Mouse (Mus musculus) cerebellum, postnatal 10 days (tissue): ENCODE results near the gene Mef2d.
A peak's percentile ranks its signal among the peaks of the same experiment; 100 is the strongest.

ENCODE experiments used
- DNase-seq, 2 experiments: peaks; one replicate each; pipeline ENCODE4 v3.0.0; 2021; ENCODE audit warnings: mixed read lengths in 2 of 2

Mef2d gene

GRCm38 (mm10) chr3:88141787-88142523 is at the start of gene Mef2d:
TSS of gene Mef2d (plus strand) at chr3:88142372.
- DNase-seq = peak; percentile 99

DNA sequence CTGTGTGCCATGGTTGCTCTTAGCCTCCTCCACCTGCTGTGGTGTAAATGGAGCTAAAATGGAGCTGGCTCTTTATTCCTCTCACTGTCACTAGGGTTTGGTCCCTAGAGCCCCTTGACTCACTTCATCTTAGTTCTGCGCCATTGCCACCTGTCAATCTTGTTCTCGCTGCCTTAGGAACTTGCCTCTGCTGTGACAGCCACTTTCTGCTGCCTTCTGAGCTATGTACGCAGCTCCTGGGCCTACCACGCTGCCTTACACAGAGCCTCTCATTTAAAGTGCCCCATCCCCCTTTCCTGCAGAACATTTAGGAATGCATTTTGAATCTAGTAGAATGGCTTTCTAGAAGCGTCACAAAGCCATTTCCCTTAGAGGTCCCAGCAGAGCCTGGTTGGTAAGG is 48.0 kb upstream of the Mef2d start:
- no peak for DNase-seq

DNA sequence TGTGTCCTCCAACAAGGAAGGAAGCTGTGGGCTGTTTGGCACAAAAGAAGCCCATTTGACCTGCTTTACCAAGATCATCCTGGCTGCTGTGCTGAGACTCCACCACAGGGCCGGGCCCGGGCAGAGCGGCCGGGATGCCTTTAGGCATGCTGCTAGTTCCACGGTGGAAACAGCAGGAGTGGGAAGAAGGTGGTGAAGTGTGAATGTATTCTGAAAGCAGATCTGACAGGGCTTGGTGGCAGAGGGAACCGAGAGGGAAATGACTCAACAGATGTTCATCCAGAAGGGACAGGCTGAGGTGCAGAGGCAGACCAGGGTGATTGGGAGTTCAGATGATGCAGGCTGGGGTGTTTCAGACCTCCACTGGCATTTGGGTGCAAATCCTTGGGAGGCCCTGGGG is 44.5 kb upstream of the Mef2d start:
- DNase-seq = no peak

DNA sequence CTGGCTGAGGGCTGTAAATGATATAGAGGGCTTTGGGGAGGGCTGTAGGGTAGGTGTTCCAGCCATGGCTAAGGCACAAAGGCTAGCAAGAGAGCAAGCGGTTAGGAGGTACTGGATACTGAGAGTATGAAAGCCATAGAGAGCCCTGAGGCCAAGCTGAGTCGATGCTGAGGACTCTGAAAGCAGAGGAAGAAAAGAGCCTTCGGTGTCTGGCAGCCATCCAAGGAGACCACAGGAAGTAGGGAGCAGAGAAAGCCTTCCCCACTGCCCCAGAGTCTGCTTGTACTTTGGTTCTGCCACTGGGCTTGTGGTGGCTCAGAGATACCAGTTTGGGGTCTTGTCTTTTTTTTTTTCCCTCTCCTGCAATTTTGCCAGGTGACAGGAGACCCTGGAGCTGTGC is 41.9 kb upstream of the Mef2d start:
- DNase-seq = peak; percentile 52 to 54

DNA sequence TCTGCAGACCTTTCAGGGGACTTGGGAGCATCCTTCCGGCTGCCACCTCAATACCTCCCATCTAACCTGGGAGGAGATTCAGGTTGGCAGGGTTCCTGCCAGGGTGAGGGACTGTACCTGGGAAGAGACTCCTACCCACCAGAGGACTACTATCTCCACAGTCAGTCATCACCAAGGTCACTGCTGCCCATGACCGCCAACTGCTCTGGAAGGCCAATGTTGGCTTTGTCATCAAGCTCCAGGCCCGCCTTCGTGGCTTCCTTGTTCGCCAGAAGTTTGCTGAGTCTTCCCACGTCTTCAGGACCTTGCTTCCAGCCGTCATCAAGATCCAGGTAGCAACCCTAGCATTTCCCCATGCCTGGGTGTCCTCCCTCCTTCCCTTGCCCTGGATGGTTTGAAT is 40.4 kb upstream of the Mef2d start:
- DNase-seq = no peak

GRCm38 (mm10) chr3:88102196-88102595 is 40.0 kb upstream of the Mef2d start:
- no peak for DNase-seq

DNA sequence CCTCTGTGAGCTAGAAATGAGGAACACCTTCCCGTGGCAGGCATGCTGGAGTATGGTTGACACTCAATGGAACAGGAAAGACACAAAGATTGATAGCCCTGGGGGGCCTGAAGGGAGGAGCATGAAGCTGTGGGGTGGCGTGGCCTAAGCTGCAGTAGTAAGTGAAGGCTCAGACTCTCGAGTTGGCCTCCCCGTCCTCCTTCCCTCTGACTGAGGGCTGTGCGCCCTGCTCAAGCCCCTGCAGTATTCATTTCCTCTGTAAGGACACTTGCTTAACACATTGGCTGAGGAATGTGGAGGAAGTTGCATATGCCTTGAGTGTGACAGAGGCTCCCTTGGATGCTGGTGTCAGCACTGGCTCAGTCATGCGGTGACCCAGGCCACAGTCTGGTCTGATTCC is 39.6 kb upstream of the Mef2d start:
- DNase-seq = no peak

- no peak for DNase-seq
These were observed 36.0 kb upstream of the Mef2d start for GRCm38 (mm10) chr3:88106126-88106525.

- DNase-seq = no peak
These were observed 33.0 kb upstream of the Mef2d start for GRCm38 (mm10) chr3:88109126-88109525.

DNA sequence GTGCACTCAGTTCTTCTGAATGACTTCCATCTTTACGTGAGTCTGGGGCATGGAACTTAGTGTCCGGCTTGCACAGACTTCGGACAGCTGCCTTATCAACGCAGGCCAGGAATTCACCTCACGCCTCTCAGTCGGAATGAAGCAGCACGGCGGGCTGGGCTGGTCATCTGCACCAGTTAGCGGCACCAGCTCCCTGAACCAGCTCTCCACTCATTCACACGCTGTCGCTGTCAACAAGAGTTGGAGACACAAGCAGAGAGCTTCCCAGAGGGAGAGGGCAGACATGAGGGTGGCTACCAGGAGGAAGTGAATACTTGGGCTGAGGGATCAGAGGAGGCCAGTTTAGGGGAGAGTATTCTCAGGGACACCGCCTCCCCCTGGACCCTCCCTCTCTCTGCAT is 27.8 kb upstream of the Mef2d start:
- no peak for DNase-seq

GRCm38 (mm10) chr3:88120117-88120651 is 22.0 kb upstream of the Mef2d start:
- no peak for DNase-seq

GRCm38 (mm10) chr3:88121164-88122131 is 20.7 kb upstream of the Mef2d start:
- DNase-seq = no peak

DNA sequence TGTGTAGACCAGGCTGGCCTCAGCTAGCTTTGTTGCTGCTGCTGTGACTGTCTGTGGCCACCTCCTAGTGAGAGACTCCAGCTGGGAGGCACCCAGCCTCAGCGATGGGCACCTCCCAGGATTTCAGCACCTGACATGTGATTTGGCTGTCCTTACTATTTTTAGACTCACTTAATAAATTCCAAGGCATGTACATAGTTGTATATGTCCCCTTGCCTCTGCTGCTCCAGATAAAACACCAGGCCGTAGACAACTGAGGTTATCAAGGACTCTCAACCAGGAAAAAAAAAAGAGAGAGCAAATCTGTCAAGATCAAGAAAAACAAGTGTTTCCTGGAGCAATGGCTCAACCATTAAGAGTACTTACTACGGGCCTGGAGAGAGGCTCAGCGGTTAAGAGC is 17.0 kb upstream of the Mef2d start:
- DNase-seq = no peak

DNA sequence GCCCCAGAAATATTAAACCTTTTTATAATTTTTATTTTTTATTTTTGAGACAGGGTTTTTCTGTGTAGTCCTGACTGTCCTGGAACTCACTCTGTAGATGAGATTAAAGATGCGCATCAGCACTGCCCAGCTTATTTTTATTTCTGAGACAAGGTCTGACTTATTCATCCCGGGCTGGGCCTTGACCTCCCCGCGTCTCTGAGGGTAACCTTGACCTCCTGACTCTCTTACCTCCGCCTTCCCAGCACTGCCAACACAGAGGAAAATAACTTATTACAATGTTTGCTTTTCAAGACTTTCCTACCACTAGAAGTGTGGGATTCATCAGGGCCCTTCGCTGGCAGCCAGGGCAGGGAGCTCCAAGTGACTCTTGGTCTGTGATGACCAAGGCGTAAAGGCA is 16.0 kb upstream of the Mef2d start:
- DNase-seq = no peak

- no peak for DNase-seq
These were observed 14.5 kb upstream of the Mef2d start for GRCm38 (mm10) chr3:88127636-88128035.

DNA sequence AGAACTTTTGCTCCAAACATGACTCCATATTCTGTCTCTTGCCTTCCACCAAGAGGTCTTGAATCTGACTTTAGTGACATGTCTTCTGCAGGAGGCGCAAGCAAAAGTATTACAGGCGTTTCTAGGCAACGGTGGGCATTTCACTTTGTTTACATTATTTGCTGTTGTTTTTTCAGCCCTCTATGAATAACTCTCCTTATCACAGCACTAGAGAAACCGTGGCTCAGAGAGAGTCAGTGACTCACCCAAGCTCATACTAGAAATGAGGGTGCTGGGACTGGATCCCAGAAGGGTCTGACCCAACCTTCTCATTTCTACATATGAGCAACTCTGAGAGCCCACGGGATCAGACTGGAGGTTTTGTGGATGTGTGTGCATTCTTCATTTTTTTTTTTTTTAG is 14.1 kb upstream of the Mef2d start:
- DNase-seq = no peak

GRCm38 (mm10) chr3:88129006-88129405 is 13.2 kb upstream of the Mef2d start:
- no peak for DNase-seq

DNA sequence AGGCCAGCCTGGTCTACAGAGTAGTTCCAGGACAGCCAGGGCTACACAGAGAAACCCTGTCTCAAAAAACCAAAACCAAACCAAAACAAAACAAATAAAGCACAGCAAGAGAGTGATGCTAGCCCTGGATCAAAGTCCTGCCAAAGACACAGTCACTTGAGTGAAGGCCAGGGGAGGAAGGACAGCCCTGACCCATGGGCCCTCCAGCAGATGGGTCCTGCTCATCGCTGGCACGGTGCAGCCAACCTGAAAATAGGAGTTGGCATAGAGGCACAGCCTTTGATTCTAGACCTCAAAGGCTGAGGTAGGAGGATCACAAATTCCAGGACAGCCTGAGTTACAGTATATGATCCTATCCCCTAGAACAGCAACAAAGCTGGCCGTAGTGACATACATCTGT is 11.1 kb upstream of the Mef2d start:
- peak; percentile 76 to 80 for DNase-seq

DNA sequence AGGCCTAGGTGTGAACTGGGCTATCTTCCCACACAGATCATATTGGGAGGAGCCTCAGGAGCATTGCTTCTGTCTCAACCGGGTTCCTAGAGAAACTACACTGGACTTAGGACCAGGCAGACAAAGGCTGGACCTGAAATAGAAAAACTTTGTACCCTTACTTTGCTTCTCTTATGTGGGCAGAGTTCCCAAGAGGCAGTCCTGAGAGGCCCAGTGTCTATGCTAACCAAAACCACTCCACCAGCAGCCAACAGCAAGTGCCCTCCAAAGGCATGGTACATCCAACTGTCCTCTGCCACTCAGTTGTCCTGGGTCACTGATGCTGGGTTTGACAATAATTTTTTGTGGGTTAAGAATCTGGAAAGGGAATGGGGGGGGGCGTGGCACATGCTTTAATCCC is 9.7 kb upstream of the Mef2d start:
- no peak for DNase-seq

GRCm38 (mm10) chr3:88133187-88133771 is 8.9 kb upstream of the Mef2d start:
- DNase-seq = peak; percentile 95 to 96

DNA sequence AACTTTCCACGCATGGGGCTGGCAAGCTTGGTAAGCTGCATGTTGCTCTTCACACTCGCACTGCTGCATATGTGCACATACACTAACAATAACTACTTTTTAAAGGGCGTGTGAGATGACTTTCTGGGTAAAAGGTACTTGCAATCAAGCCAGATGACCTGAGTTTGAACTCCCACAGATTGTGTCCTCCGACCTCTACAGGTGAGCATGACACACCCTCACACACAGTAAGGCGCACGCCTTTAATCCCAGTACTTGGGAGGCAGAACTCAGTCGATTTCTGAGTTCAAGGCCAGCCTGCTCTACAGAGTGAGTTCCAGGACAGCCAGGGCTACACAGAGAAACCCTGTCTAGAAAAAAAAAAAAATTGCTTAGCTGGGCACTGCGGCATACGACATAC is 5.8 kb upstream of the Mef2d start:
- DNase-seq = no peak

DNA sequence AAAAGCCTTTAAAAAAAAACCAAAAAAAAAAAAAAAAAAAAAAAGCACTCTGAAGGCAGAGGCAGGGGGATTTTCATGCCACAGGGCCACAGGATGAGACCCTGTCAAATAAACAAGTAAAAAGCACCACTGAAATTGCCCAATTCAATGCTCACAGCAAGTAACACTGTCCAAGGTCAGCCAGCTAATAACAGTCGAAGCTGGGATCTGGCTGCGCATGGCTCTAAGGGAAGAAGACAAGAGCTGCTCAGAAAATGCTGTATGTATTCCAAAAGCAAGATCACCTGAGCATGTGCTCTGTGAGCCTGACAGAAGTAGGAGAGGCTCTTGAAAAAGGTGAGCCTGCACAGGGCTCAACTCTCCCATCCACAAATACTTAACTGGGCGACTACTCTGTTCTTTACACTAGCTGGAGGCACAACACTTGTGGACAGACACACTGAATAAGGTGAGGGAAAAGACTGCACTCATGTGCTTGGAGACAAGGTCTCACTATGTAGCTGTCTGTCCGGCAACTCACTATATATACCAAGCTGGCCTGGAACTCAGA is 5.2 kb upstream of the Mef2d start:
- peak in 1 of 2 experiments; percentile 25 for DNase-seq

GRCm38 (mm10) chr3:88137821-88138220 is 4.4 kb upstream of the Mef2d start:
- DNase-seq = peak in 1 of 2 experiments; percentile 40
